Comparison of ENCODE assay signal across 10 mouse cellular contexts in the genomic region with DNA sequence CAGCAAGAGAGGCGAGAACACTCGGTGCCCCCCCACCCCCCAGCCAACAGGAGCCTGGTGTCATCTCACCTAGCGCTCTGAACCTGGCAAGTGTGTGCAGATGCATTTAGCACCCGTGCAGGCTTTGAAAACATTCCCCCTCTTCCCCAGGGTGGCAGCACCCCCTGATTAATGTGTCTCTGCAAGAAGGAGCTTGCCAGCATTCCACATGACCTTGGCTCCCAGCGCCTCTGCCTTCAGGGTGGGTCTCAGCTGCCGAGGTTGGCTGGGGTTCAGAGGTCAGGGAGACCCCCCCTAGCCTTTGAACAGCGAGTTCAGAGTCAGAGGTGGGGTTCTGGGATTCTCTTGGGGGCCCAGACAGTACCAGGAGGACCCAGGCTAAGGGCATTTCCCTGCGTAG.
DNase-seq lines count a peak whose midpoint lies in the region; ATAC-seq and TF ChIP-seq lines count a peak whose summit lies in the region.
"Had no signal": no experiment of that assay in that cellular context is flagged by ENCODE, and none has a peak within 500 bp of the region (broad histone marks: within the 10 kb centered on the region; RNA-seq: fewer than 3 reads in every experiment).

No protein-coding gene starts in this region.

- no peak overlapping the region for H3K9ac ChIP-seq in liver, embryonic 12.5 days
- no peak overlapping the region for H3K9ac ChIP-seq in liver, embryonic 11.5 days (ENCODE audit: low read depth, low read length)
- H3K9ac ChIP-seq in hindbrain, postnatal 0 days (replicated peaks; ENCODE audit: low read length), result 0 out of 2 replicates have a peak overlapping the region, but pooled peaks have one; percentile 17
- 0 out of 2 replicates have a peak overlapping the region, but pooled peaks have one; percentile 7 for H3K9ac ChIP-seq in neural tube, embryonic 14.5 days (replicated peaks; ENCODE audit: low read depth, low read length)
- H3K9ac ChIP-seq: embryonic facial prominence, embryonic 12.5 days had no signal

- 57% methylated on average over 8 of the region's 8 CpGs for WGBS in liver, embryonic 12.5 days (ENCODE audit: insufficient replicate concordance)
- 55% methylated on average over 8 of the region's 8 CpGs for WGBS in liver, embryonic 11.5 days
- 20% methylated on average over 8 of the region's 8 CpGs for WGBS in hindbrain, postnatal 0 days
- WGBS in neural tube, embryonic 14.5 days, result 18% methylated on average over 8 of the region's 8 CpGs

- H3K4me1 ChIP-seq in liver, embryonic 12.5 days, result peaks cover 100% of the 10 kb centered on the region
- H3K4me1 ChIP-seq in liver, embryonic 11.5 days (replicated peaks; ENCODE audit: control insufficient read depth, insufficient read depth, low read length), result peaks cover 87% of the 10 kb centered on the region
- peaks cover 57% of the 10 kb centered on the region for H3K4me1 ChIP-seq in hindbrain, postnatal 0 days (ENCODE audit: insufficient read depth, low read length)
- H3K4me1 ChIP-seq in neural tube, embryonic 14.5 days (ENCODE audit: control insufficient read depth, insufficient read depth, low read length), result peaks cover 87% of the 10 kb centered on the region

- H3K27ac ChIP-seq in liver, embryonic 12.5 days, result 0 out of 2 replicates have a peak overlapping the region, but pooled peaks have one; percentile 46
- H3K27ac ChIP-seq in liver, embryonic 11.5 days (ENCODE audit: low read depth, low read length), result no peak overlapping the region
- peak overlapping the region; percentile 26 for H3K27ac ChIP-seq in hindbrain, postnatal 0 days
- H3K27ac ChIP-seq in neural tube, embryonic 14.5 days (ENCODE audit: low read depth, low read length), result 0 out of 2 replicates have a peak overlapping the region, but pooled peaks have one; percentile 39
- H3K27ac ChIP-seq: embryonic facial prominence, embryonic 12.5 days had no signal

- H3K36me3 ChIP-seq in liver, embryonic 12.5 days, result peaks cover 60% of the 10 kb centered on the region
- H3K36me3 ChIP-seq in liver, embryonic 11.5 days (ENCODE audit: control insufficient read depth, insufficient read depth, low read length), result no peaks in the 10 kb centered on the region; the same call in 1 of the 2 replicates
- no peaks in the 10 kb centered on the region for H3K36me3 ChIP-seq in hindbrain, postnatal 0 days (ENCODE audit: insufficient read depth, low read length)
- H3K36me3 ChIP-seq in neural tube, embryonic 14.5 days (ENCODE audit: control insufficient read depth, insufficient read depth, low read length), result no peaks in the 10 kb centered on the region
- H3K36me3 ChIP-seq: embryonic facial prominence, embryonic 12.5 days had no signal

- no peak overlapping the region for H3K4me3 ChIP-seq in liver, embryonic 12.5 days
- no peak overlapping the region for H3K4me3 ChIP-seq in liver, embryonic 11.5 days (ENCODE audit: low read depth, low read length)
- no peak overlapping the region for H3K4me3 ChIP-seq in hindbrain, postnatal 0 days (ENCODE audit: low read length)
- no peak overlapping the region for H3K4me3 ChIP-seq in neural tube, embryonic 14.5 days (ENCODE audit: low read depth, low read length)
- H3K4me3 ChIP-seq: embryonic facial prominence, embryonic 12.5 days had no signal

- H3K27me3 ChIP-seq in liver, embryonic 12.5 days (replicated peaks), result no peaks in the 10 kb centered on the region
- H3K27me3 ChIP-seq in liver, embryonic 11.5 days (replicated peaks; ENCODE audit: control insufficient read depth, insufficient read depth, low read length), result no peaks in the 10 kb centered on the region
- H3K27me3 ChIP-seq in hindbrain, postnatal 0 days (ENCODE audit: insufficient read depth, low read length), result no peaks in the 10 kb centered on the region
- H3K27me3 ChIP-seq in neural tube, embryonic 14.5 days (ENCODE audit: control insufficient read depth, insufficient read depth, low read length), result no peaks in the 10 kb centered on the region
- H3K27me3 ChIP-seq: embryonic facial prominence, embryonic 12.5 days had no signal

- 0 out of 2 replicates have a peak, but pooled peaks have one; percentile 6 for TF ChIP-seq CTCF in hindbrain, postnatal 0 days (IDR thresholded peaks at IDR 0.05; ENCODE audit: low read depth)

- peak; percentile 56 to 77 for DNase-seq in adrenal gland, adult (ENCODE audit: inconsistent age in 2 of 2, low spot score in 1 of 2)
- DNase-seq in adrenal gland, adult 18-20 months (ENCODE audit: low spot score in 2 of 2), result no peak
- DNase-seq in liver, embryonic 11.5 days (ENCODE audit: low spot score), result no peak
- DNase-seq in hindbrain, postnatal 0 days (ENCODE audit: low spot score), result no peak
- DNase-seq in lung, postnatal 10 days, result no peak
- no peak for DNase-seq in right cerebral cortex, postnatal 36 days (ENCODE audit: low spot score in 2 of 2)
- DNase-seq: lung, postnatal 4 days had no signal

- no peak overlapping the region for H3K4me2 ChIP-seq in liver, embryonic 12.5 days
- H3K4me2 ChIP-seq in liver, embryonic 11.5 days, result no peak overlapping the region
- no peak overlapping the region for H3K4me2 ChIP-seq in hindbrain, postnatal 0 days (ENCODE audit: low read depth, low read length)
- H3K4me2 ChIP-seq in neural tube, embryonic 14.5 days (ENCODE audit: low read depth, low read length), result no peak overlapping the region
- H3K4me2 ChIP-seq: embryonic facial prominence, embryonic 12.5 days had no signal

- H3K9me3 ChIP-seq in liver, embryonic 12.5 days (replicated peaks), result no peaks in the 10 kb centered on the region
- H3K9me3 ChIP-seq in liver, embryonic 11.5 days (ENCODE audit: control insufficient read depth, low read length), result no peaks in the 10 kb centered on the region
- H3K9me3 ChIP-seq in hindbrain, postnatal 0 days (ENCODE audit: low read length), result no peaks in the 10 kb centered on the region
- H3K9me3 ChIP-seq in neural tube, embryonic 14.5 days (ENCODE audit: control insufficient read depth, low read length), result no peaks in the 10 kb centered on the region
- H3K9me3 ChIP-seq: embryonic facial prominence, embryonic 12.5 days had no signal

- no peak for ATAC-seq in liver, embryonic 12.5 days
- ATAC-seq in liver, embryonic 11.5 days (replicated peaks; ENCODE audit: low FRiP score), result no peak
- ATAC-seq in hindbrain, postnatal 0 days, result no peak
- no peak for ATAC-seq in neural tube, embryonic 14.5 days (ENCODE audit: low read depth)

Comparison
In these comparisons a context has a peak if more than half of its experiments do, and no peak if none do; other contexts are left out.
1. DNase-seq: peak in adrenal gland, adult (2 of 2); none in adrenal gland, adult 18-20 months (0 of 2), liver, embryonic 11.5 days (single experiment), hindbrain, postnatal 0 days (single experiment), lung, postnatal 10 days (single experiment) and right cerebral cortex, postnatal 36 days (0 of 2).
2. H3K9ac ChIP-seq: peak in hindbrain, postnatal 0 days (single experiment) and neural tube, embryonic 14.5 days (single experiment); none in liver, embryonic 12.5 days (single experiment) and liver, embryonic 11.5 days (single experiment).